Mouse (Mus musculus): ENCODE results near the gene Smg6. TPM values are rescaled to one million over a fixed set of nuclear protein-coding genes. Genes with fewer than 3 reads are reported as not detected.
A peak's percentile ranks its signal among the peaks of the same experiment; 100 is the strongest.
"Not testable (repeated sequence)": the region's sequence is repeated elsewhere in the genome, so short reads cannot be mapped to it uniquely, and the experiment has no call there.

The Smg6 gene
- total RNA-seq, 2 experiments from 2014 or later: 25.0 to 28.6 TPM

DNA sequence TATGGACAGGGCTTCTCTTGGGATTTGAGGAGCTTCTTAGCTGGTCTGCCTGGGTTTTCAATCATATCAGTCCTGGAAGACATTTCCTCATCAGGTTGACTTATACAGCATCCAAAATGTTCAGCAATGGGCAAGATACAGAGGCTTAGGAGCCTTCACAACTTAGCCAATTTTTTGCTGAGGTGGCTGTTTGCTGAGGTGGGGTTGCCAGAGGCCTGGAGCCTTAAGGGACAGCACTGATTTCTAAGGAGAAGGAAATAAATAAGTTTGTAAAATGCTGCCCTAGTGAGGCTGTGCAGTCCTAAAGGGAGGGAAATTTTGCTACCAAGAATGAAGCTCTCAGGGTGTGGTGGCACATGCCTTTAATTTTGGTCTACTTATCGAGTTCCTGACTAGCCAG is 65.7 kb downstream of the Smg6 start:
- DNase-seq (ENCODE audit: low spot score in 2 of 2): no peak

DNA sequence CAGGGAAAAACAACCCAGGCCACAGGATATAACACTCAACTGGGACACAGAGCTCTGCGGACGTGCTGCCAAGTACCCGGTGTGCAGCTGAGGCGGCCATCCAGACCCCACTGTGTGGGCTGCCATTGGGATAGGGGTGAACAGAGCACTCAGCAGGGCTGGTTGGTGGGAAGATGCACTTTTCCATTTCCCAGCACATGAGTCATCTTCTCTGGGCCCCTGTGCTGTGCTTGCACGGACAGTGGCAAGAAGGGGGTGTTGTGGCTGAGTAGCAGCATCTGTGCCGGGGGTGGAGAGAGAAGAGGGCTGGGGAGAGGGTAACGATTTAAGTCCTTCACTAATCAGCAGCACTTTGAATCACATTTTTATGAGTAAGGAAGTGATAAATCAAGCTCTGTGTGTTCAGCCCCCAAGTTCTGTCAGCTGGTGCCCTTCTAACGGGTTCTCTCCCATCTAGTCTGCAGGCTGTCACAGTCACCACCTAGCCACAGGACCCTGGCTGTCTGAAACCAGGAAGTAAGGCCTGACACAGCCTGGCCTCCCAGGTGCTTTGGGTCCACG is 66.9 kb downstream of the Smg6 start:
- DNase-seq (ENCODE audit: low spot score in 2 of 2): no peak

DNA sequence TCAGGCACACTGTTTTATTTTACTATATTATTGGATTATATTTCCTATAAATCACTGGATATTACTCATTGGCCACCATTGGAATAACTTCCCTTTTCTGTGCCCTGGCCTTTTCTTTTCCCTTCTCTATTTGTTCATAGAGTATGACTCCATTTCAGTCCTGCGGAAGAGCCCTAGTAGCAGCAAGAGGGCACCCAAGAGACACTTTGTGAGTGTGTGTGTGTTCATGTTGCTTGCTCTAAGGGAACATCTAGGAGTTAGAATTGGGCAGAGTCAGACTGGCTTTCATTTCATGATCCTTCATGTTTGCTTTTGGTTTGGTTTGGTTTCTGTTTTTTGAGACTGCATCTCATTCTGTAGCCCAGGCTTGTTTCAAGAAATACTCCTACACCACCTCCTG is 68.5 kb downstream of the Smg6 start:
- no peak for DNase-seq (ENCODE audit: low spot score in 2 of 2)

DNA sequence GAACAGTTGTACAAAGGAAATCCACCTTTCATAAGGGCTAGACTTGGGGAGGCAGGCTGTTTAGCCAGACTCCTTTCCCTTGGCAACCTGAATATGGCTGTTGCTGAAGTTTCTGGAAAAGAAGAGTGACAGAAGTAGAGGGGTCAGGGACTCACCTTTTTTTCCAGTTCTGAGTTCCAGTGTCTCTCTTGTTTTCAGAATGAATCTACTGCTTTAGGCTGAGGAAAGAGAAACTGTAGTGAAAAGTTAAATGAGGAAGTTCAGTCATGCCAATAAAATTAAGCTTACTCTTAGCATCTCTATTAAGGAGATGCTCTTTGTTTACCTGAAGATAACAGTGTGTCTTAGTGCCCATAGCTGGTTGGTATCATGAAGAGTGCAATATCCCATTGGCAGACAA is 69.2 kb downstream of the Smg6 start:
- no peak for DNase-seq (ENCODE audit: low spot score in 2 of 2)

DNA sequence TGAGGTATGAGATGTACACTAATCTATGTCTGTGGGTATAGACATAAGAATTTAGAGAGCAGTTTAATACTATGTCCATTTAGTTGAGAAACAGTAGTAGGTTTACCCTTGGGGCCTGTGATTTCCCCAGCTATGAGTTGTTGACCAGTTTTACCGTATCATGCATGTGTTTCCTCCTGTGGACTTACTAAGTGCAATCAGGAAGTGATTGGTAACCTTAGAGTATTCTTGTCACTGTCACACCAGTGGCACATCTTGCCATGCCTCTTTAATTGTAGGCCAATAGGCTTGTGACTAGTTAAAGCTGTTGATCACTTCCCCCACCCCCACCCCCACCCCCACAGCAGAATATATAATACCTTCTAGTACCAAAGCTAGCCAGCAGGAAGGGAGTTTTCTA is 70.9 kb downstream of the Smg6 start:
- DNase-seq (ENCODE audit: low spot score in 2 of 2): no peak

DNA sequence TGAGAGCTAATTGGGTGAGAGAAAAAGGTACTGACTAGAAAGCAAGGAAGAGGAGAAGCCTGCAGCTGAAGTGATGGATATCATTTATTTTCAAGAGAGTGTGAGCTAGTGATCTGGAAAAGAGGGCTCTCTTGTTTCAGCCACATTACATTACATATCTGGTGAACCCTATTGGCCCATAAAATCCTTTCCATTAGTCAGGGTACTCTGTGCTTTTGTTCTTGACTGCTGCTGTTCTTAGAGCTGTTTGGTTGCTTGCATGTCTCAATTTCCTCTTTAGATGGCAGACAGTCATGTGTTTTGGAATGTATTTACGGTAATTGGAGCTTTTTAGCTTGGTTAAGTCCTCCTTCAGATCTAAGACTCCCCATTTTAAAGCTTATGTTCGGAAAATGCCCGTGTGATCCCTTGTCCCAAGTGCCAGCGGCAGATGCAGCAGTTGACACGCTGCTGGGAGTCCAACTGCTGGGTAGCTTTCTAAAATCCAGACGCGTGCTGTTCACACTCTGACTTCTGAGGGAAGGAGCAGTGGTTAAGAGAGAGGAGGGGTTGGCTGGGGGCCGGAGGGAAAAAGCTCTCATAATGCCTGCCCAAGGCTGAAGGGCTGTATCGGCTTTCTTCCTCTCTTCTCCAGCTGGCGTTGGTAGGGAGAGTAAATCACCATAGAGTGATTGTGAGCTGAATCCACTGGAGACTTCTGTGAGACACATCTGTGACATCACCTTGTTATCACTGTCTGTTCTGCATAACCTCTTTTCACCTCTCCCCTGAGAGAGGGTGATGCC is 75.4 kb downstream of the Smg6 start:
- peak in 1 of 2 experiments; percentile 66 for DNase-seq (ENCODE audit: low spot score in 2 of 2)

DNA sequence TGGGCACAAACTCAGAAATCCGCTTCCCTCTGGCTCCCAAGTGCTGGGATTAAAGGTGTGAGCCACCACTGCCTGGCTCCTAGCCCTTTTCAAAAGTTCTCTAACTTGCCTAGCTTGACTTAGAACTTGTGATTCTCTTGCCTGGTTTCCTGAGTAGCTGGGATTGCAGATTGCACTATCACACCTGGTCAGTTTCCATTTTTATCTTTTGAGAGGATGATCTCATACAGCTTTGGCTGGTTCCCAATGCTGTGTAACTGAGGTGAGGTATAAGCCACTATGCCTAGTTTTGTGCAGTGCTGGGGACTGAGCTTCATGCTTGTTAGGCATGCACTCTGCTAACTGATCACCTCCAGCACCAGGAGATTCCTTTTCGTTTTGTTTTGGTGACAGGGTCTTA is 82.6 kb downstream of the Smg6 start:
- no peak for DNase-seq (ENCODE audit: low spot score in 2 of 2)

DNA sequence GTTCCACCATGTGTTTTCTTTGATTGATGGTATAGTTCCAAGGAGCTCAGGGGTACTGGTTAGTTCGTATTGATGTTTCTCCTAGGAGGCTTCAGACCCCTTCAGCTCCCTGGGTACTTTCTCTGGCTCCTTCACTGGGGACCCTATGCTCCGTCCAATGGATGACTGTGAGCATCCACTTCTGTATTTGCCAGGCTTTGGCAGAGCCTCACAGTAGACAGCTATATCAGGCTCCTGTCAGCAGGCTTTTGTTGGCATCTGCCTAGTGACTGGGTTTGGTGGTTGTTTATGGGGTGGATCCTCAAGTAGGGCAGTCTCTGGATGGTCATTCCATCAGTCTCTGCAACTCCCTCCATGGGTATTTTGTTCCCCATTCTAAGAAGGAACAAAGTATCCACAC is 83.9 kb downstream of the Smg6 start:
- DNase-seq (ENCODE audit: low spot score in 2 of 2): not testable (repeated sequence)

DNA sequence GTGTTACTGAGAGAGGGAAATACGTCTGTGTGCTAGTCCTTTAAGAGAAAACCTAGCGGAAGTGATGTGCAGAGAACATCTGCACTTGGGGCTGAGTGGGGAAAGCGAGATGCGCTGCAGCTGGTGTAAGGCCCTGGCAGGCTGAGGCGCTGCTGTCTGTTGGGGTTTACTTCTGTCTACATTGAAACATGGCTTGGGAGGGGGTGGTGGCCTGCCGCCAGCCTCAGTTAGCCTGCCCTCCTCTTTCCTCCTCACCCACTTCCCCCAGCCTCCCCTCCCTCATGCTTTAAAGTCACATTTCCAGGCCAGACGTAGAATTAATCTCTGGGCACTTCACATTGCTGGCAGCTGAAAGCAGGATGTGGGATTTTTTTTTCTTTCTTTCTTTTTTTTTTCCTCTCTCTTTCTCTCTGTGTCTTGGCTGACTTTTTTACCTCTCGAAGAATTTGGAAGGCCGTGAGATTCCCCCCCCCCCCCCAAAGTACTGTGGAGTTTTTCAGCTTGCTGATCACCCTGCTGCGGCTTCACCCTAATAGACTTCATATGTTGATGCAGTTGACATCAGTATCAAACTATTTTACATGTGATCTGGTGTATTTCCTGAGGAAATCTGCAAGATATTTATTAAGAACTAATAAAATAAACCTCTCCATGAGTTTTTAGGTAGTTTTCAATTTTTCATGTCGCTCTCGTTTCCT is 87.5 kb downstream of the Smg6 start:
- peak; percentile 57 to 81 for DNase-seq (ENCODE audit: low spot score in 2 of 2)

DNA sequence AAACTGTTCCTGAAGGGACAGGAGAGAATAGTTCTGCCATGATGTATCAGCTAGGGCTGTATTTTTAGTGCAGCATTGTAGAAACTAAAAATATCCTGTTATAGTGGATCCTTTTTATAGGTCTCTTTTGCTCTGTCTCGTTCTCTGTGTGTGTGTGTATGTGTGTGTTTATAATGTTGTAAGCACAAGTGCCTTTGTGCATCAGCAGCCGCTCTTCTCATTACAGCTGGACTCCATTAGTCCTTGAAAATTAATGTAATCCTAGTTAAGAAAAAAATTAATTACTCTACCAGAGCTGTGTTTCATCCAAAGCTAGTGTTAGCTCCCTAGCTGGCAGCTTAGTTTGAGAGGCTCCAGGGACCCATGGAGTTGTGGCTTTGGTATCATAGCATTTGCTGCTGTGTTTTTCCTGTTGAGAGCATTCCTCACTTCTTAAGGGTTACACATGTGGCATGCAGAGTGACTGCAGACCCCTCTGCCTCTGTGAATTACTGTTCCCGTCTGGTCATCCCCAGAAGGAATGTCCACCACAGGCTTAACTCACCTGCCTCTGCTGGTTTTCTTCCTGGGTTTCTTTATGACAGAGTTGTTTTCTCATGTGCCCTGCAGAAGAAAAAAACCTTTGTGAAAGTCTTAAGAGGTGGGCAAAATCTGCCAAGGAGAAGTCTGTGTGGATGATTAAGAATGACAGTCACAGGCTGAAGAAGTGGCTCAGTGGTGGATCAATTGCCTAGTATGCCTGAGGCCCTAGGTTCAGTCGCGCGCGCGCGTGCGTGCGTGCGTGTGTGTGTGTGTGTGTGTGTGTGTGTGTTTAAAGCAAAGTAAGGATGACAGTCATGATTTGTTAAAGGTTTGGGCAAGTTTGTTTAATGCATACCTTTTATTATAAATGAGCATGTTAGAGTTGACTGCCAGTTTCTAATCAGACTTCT is 88.4 kb downstream of the Smg6 start:
- DNase-seq (ENCODE audit: low spot score in 2 of 2): no peak

DNA sequence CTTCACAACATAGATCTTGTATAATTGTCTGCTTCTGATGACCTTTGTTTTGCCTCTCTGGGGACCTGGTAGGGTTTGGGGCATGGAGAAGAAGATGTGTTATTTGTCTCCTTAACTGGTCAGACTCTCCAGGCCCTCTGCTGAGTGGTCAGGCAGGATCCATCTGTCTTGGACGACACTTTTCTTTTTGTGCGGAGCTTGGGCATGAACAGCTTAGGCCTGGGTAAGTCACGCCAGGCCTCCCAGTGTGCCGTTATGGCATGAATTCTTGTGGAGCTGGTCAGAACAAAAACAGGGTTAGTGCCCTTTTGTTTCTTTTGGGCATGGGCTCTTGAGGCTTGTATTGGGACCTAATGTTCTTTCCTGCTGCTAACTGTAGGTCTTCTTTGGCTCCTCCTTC is 89.2 kb downstream of the Smg6 start:
- DNase-seq (ENCODE audit: low spot score in 2 of 2): no peak

DNA sequence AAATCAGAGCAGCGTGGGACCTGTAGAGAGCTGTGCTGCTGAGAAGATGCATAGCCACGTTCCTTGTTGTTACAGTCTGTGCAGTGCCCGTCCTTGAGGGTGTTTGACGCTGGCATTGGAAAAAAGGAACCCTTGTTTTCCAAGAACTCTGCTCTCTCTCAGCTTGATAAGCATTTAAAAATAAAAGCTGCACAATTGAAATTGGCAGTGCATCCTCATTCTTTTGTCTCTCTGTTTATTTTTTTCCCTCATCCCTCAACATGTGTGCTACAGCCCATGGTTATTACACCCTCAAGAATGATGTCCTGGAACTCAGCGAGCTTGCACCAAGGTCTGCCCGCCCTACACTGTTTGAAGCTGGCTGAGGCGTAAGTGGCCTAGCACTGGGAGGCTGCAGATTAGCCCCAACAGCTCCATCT is 89.8 kb downstream of the Smg6 start:
- no peak for DNase-seq (ENCODE audit: low spot score in 2 of 2)

DNA sequence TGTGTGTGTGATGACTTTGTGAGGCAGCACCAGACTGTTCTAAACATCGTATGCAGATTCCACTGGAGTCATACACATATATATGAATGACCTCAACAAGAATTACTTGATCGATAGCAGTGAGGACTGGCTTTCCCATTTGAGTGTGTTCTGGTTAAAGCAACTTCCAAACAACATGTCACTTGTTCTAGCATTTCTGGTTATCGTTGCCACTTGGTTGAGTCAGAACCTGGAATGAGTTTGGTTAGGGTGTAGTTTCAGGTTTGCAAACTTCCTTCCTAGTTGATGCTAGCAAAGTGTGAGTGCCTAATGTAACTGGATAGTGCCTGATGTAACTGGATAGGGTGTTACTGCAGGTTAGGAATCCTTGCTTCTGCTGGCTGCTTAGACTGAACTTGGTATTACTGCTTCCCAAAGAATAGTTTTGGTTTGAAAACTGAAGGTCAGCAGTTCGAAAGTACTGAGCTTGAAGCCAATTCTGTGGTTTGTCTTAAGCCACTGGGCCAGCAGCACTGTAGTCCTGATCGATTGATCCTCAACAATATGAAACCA is 90.8 kb downstream of the Smg6 start:
- DNase-seq (ENCODE audit: low spot score in 2 of 2): no peak

DNA sequence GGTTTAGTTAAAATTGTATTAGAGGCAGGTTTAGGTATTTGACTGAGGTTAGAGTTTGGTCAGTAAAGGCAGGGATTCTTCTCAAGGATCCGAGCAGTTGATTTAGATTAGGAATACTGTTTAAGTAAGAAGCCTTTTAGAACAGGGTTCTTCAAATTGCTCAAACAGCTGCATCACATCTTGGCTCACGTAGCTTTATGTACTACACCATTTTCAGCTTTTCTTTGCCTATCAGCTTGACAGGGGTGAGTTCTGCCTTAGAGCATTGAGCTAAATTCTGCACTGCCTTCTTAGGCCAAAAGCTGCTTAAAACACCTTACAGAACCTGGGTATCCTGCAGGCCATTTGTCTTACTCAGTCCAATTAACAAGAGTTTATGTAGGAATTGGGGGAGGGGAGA is 92.2 kb downstream of the Smg6 start:
- DNase-seq (ENCODE audit: low spot score in 2 of 2): no peak

DNA sequence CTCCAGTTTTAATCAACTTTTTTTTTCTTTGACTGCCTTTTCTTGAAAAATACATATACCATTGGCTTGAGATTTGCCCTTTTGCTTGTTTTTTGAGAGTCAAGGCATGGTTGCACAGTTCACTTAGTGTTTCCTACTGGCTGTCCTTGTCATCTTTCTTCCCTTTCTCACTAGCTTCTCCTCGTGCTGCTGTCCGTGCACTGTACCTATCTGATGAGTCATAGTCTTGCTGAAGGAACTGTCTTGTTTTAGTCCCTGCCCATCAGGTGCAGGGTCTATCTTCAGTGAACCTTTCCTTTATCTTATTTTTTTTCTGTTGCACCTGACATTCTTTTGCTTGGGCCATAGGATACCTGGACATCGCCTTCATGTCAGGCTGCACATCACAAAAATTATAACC is 101.4 kb downstream of the Smg6 start:
- no peak for DNase-seq (ENCODE audit: low spot score in 2 of 2)

DNA sequence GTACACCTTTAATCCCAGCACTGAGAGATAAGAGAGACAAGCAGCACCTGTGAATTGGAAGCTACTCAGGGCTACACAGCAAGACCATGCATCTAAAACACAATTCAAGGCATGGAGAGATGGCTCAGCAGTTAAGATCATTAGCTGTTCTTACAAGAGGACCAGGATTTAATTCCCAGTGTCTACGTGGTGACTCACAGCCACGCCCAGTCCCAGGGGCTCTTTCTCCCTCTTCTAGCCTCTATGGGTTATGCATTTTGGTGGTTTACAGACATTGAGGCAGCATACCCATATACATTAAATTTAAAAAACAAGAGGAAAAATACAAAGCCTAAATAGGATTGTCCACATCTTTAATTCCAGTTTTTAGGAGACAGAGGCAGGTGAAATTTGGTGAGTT is 102.0 kb downstream of the Smg6 start:
- DNase-seq (ENCODE audit: low spot score in 2 of 2): no peak

DNA sequence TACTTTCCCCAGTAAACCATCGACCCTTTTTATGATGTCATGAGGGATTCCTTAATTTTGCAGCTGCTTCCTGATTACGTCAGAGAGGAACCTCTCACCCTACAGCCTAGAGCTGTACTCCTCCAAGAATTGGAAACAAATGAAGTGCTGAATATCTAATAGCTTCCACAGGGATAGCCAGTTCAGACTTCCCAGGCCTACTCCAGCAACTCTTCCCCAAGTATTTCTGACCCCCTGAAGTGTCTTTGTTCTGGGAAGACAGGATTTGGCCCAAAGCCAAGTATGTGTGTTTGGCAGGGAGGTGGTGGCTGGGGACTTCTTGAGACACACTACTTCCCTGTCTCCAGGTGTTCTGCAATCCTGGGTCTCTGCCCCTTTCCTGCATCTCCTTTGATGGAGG is 105.6 kb downstream of the Smg6 start:
- DNase-seq (ENCODE audit: low spot score in 2 of 2): no peak

DNA sequence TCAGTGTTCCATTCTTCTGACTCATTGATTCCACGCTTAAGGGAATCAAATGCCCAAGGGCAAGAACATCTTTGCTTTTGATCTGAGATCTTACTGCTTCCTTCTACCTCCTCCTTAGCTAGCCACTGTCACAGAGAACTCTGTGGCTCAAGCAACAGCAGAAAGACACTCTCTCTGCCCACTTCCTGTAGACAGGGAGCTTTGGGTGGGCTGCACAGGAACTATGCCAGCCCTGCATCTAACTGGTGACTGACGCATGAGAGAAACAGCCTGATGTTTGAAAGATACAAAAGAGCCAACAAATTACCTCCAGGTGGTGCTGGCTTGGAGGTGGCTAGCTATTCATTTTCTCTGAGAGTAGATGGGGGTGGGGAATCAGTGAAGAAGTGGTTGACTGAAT is 107.3 kb downstream of the Smg6 start:
- no peak for DNase-seq (ENCODE audit: low spot score in 2 of 2)

DNA sequence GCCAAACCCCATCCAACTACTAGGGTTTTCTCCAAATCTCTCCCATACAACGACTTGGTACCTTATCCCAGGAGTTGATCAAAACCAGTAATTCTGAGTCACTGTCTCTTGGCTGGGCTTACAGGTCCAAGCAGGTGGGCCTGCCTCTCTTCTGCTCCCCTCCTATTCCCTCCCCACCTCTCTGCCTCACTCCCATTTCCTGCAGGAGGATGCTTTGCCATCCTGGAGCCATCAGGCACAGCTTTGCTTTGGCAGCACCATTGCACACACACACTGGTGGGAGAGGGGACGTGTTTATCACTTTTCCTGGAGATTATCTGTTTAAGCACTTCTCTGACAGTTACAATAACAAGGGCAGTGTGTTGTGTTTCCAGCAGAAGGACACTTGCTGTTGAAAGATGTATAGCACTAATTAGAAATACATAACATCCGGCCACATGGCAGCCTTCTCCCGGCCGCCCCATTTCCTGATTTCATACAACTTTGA is 108.0 kb downstream of the Smg6 start:
- DNase-seq (ENCODE audit: low spot score in 2 of 2): no peak

DNA sequence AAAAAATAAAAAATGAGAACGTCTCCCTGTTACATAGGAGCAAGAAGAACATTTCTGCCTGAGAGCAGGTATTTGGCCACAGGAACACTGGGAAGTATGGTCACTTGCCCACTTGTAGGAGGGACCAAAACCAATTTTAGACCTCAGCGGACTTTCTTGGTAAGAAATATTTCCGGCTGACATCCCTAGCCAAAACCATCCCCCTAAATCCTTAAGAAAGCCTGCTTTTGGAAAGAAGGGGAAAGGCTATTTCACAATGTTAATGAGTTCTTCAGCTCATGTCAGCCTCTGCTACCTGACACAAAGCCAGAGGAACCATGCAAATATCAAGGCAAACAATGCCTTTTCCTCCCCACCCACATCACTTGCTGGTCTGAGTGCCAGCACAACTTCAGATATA is 108.5 kb downstream of the Smg6 start:
- no peak for DNase-seq (ENCODE audit: low spot score in 2 of 2)

DNA sequence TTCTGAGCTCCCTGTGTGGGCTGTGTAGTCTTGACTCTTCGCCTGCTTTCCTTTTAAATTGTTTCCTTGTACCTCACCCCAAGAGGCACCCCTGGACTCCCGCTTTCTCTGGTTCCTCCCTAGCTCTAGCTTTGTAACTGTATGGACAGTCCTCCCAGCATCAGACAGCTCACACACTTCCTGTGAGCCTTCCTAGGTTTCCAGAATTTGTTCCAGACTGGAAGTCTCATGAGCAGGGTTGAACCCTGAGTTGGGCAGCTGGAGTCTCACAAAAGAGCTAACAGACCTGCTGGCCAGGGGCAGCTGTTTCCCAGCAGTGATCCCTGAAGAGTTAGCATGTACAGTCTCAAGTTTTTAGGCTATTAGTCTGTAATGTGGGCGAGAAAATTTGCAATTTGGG is 118.7 kb downstream of the Smg6 start:
- no peak for DNase-seq (ENCODE audit: low spot score in 2 of 2)
